Mouse (Mus musculus) lung, postnatal 14 days (tissue): ENCODE data around the gene Ghdc.

Experiments used
- DNase-seq: peaks from one replicate; pipeline ENCODE4 v3.0.0; 2021

Gene Ghdc

DNA sequence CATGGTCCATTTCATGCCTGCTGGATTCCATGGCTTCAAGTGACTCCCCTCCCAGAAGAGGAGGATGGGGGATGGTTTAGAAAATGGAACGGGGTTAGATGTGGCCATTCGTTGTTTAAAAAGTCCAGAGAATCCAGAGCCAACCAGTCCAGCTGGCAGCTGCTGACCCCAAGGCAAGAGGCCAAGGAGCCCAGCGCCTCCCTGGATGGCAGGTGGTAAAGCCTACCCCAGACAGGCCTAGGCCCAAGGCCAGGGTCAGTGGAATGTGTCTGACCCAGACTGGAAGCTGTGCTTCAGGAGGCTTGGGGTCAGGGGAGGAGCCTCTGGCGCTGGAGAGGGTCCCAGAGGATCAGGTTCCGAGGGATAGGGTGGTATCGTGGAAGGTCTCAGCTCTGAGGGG, 29.4 kb downstream of the Ghdc start:
- no peak for DNase-seq

GRCm38 (mm10) chr11:100738749-100739148, 32.0 kb downstream of the Ghdc start:
- no peak for DNase-seq

DNA sequence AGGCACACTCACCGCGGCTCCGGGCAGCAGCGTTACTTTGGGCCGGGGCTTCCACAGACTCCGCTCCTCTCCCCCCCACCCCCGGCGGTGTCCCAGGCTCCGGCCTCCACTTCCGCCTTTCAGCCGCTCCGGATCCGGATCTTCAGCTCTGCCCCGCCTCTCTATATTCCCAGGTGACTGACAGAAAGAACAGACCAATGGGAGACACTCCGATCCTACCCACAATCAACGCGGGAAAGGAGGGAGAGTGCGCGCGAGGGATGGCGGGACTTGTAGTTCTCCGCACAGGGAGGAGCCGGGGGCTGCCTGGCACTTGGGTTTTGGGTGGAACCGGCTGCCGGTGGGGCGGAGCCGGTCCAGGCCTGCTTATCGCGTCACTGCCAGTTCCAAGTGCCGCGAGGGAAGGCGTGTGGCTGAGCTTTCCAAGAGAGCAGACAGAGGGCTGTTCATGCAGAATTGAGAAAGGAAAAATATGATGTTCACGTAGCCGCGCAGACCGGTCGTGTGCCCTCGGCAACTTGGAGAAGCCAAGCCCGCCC, 32.6 kb downstream of the Ghdc start, which contains the start of gene Rab5c:
TSS of gene Rab5c (minus strand) at position 150 of the 539 bp plus-strand sequence.
- DNase-seq: peak; percentile 98

- DNase-seq: no peak
Observed at GRCm38 (mm10) chr11:100737105-100737733, 33.5 kb downstream of the Ghdc start.

GRCm38 (mm10) chr11:100736746-100737080, 34.0 kb downstream of the Ghdc start:
- no peak for DNase-seq

DNA sequence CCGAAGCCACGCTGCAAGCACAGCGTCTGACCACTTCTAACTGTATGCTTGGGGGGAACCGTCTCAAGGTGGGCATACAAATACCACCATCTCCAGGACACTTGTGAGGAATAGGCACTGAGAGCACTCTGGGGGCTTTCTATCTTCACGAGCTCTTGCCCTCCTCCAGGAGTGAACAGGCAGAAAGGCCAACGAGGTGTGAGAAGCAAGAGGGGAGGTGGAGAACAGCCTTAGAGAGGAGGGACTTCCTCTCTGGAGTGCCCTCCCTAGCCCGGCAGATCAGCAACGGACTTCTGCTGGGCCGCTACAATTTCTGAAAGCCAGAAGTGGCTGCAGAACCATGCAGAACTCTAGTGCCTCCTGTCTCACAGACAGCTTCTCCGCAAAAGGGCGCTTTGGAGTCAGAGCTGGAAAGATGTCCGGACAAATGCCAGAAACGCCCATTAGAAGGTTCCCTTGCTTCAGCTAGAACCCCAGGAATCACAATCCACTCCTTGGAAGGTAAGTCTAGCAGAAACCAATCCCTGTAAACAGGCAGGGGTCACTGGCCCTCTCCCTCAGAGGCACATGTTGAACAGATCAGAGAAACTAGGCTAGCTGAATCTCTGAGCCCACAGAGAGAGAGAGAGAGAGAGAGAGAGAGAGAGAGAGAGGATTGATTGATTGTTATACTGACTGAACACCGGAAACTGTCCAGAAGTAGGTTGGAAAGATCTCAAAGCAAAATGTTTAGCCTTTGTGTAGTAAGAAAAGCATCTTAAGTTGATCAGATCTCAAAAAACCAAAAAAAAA, 34.6 kb downstream of the Ghdc start:
- no peak for DNase-seq

DNA sequence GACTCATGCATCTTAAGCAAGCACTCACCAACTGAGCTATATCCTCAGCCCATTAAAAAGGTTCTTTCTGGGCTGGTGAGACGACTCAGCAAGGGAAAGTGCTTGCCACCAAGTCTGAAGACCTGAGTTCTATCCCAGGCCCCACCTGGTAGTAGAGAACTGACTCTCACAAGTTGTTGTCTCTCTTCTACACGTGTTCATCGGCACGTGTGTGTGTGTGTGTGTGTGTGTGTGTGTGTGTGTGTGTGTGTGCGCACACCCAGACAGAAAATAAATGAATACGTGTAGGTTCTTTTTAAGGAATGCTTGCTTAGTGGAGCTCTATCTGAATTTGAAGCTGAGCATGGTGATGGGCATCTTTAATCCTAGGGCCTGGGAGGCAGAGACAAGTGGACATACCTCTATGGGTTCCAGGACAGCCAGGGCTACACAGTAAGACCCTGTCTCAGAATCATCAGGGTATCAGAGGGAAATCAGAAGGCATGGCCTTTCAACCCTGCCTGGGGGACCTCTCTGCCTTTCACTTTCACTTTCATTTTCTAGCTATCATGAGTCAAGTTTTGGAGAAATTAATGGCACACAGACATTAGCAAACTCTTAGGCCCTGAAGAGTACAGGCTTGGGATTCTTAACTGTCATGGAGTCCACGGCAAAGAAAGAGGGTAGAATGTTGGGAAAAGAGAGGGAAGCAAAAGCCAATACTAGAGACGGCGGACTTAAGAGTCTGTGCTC, 35.5 kb downstream of the Ghdc start:
- DNase-seq: no peak

DNA sequence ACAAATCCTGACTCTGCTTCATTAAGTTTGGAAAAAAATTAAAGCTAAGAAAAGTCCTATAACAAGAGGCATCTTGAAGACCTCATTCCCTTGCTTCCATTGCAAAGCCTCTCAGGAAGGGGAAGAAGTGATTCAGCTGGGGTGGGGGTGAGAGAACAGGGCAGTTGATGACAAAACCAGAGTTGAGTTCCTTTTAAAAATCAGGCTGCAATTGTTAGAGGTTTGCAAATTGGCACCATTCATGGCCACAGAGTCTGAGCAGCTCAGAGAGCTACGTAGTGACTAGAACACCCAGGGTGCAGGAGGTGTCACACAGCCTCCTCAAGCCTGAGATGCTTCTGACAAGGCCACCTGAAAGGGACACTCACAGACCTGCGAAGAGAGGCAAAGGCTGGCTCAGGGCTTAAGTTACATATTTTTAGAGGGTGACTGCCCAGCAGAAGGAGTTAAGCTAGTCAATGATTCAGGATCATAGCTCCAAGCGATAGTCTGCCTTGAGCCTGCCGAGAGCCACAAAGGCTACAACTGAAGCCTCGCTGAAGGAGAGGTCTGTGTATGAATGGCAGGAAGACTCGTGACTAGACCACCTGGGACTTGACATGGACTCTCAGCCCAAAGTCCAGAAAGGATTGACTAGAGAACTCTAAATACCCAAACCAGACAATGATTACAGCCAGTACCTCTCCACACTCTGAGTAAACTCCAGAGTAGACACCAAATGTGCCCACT, 40.1 kb downstream of the Ghdc start:
- no peak for DNase-seq

- no peak for DNase-seq
Observed at GRCm38 (mm10) chr11:100729976-100730375, 40.8 kb downstream of the Ghdc start.

DNA sequence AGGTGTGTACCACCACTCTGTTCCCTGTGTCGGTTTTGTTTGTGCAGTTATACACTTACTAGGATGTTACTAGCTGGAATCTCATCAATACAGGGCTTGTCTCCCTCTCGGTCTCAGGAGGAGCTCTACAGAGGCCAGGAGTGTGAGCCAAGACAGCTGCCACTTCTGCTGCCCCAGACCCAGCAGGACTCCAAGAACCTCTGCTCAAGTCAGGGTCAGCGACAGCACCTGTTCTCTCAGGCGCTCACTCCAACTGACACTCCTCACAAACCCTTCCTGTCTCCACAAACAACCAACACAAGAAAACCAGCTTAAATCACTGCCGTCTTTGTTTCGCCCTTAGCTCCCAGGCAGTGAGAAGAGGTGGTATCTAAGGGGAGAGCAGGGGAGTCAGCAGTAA, 42.2 kb downstream of the Ghdc start:
- no peak for DNase-seq

DNA sequence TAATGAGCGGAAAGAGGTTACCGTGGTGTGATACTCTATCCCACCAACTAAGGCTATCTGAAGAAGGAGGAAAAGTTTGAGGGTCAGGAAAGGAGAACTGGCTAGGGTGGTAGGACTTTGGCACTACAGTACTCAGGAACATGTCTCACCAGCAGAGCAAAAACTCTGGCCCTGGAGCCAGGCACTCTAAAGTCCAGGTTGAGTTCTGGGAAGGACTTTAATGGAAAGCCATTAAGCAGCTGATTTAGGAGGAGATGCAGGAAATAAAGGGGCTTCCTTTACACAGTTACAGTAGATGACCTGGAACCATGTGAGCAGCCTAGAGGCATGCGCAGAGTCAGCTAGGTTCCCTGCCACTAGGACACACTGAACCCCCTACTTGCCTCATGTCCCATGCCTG, 43.6 kb downstream of the Ghdc start:
- no peak for DNase-seq

GRCm38 (mm10) chr11:100724919-100725512, 45.7 kb downstream of the Ghdc start:
- DNase-seq: peak; percentile 49

- no peak for DNase-seq
Observed at GRCm38 (mm10) chr11:100722493-100723028, 48.2 kb downstream of the Ghdc start.

GRCm38 (mm10) chr11:100721776-100722492, 48.8 kb downstream of the Ghdc start:
- DNase-seq: no peak

DNA sequence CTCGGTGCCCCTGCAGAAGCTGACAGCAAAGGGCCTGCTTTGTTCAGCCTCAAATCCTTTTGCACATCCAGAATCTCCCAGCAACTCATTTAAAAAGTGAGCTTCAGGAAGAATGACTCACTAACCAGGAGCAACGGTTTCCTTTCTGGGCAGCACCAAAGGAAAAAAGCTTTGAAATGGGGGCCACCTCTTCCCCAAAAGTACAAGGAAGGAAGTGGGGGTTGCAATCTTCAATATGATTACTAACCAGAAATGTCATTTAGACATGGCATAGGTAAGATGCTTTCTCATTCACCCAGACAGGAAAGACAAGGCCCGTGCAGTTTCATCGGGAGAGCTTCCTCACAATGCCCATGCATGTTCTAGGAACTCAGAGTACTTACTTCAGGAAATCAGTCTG, 49.5 kb downstream of the Ghdc start:
- DNase-seq: no peak

- DNase-seq: no peak
Observed at GRCm38 (mm10) chr11:100720345-100720744, 50.4 kb downstream of the Ghdc start.

GRCm38 (mm10) chr11:100719893-100720292, 50.9 kb downstream of the Ghdc start:
- no peak for DNase-seq

- no peak for DNase-seq
Observed at GRCm38 (mm10) chr11:100719312-100719711, 51.4 kb downstream of the Ghdc start.

- DNase-seq: no peak
Observed at GRCm38 (mm10) chr11:100718866-100719265, 51.9 kb downstream of the Ghdc start.

GRCm38 (mm10) chr11:100718462-100718861, 52.3 kb downstream of the Ghdc start:
- no peak for DNase-seq

DNA sequence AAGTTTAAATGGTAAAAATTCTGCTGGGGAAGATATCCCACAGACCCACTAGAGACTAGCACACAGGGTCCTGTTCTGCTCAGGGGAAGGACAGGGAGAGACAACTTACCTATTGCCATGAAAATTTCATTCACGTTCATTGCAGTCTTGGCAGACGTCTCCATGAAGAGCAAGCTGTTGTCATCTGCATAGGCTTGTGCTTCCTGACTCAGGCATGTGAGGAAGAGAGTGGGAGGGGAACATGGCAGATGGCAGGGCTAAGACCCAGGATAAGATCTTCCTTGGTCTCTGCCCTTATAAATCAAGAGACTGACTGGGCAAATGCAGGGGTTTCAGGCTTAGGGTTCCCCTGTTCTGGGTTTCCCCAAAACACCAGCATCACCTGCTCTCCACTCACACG, 54.1 kb downstream of the Ghdc start:
- no peak for DNase-seq
